Mouse (Mus musculus) cerebellum, postnatal 25 days (tissue): ENCODE measurements at regions not wholly inside any gene's neighbourhood (a gene's known extent, or its start where the extent isn't known, plus 50 kb on each side); places are given as distances from the start of the nearest gene placed in this dataset.

Source experiments
- DNase-seq, 2 experiments: peaks; one replicate each; pipeline ENCODE4 v3.0.0; 2021; ENCODE audit warnings: mixed read lengths in 2 of 2

DNA sequence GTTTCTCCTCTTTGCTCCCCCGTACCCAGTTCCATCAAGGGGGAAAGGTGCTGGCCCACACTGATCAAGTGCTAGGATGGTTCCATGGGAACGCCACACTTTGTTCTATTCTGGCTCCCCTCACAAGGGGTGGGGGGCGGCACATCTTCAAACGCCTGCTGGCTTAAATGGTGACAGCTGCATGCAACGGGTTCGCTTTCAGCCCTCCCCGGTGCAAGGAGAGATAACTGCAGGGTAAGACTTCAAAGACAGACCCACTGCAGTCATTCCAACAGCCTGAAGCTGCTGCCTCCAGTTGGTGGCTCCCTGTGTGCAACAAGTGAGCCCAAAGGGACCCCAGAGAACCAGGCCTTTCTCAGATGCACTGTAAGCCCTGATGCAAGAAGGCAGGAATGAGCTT is 173.9 kb upstream of the Lef1 start:
- no peak for DNase-seq

DNA sequence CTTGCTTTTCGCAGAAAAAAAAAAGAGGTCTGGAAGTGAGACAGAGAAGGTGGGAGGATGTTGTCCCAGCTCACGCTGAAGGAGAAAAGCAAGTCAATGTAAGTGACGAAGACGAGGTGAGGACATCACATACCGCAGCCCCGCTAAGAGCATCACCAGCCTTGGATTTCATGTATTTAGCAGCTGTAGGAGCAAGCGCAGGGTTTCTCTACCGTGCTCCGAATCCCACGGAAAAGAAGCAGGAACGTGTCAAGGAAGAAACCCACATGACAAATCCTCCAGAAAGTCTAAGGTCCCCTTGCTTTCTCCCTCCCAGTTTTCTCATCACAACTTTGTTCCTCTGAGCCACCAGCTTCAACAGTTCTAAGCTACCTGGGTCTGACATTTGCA is 174.3 kb upstream of the Lef1 start:
- DNase-seq, result no peak

DNA sequence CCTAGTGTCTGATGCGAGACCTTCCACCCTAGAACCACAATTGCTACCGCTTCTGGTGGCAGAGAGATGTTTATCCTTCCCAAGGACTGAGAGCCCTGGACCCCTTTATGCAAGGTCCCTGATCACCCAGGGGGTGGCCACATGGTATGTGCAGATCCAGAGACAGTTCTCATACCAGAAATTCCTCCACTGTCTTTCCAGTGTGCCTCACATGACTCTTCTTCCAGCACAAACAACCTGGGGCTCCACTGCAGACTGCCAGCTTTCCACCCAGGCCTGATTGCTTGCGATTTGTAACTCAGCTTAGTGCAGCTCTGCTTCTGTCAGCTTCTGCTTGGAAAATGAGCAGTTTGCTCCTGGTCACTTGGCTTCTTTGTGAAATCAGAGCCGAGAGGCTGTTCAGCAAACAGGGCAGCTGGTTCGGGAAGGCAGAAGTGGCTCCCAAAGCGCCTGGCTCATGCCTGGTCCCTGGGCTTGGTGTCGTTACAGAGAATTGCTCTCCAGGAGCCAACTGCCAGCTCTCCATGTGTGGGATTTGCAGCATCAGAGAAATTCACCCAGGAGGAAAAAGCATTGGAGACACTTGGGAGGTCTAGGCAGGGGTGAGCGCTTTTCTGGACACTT is 174.9 kb upstream of the Lef1 start:
- no peak for DNase-seq

DNA sequence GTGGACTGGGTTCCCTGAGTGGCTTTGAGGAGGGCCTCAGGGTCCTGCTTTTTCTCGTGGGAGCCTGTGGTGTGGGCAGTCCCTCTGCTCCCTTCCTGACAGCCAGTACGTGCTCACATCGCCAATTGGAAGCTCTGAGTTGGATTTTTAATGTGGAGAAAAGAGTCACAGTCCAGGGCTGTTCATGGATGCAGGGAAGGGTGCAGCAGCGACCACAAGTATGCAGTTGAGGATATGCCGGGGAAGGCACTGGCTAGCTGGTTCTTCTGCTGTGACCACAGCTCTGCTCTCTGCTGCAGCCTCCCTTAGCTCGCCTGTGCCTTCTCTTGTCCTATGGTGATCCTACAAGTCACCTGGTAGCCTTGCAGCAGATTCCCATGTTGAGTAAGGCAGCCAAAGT is 177.5 kb upstream of the Lef1 start:
- DNase-seq, result no peak

DNA sequence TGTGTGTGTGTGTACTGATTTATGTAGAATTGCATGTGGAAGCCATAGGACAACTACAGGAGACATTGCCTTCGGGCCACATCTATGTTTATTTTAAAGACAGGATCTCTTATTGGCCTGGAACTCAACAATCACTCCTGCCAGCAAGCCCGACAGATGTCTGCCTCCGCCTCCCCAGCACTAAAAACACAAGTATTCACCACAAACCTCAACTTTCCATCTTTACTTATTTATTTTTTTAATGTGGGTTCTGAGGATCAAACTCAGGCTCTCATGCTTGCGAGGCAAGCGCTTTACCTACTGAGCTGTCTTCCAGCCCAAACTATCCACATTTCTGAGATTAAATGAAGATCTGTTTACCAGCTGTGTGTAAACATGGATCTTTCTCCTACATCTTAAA is 178.0 kb upstream of the Lef1 start:
- DNase-seq, result no peak

DNA sequence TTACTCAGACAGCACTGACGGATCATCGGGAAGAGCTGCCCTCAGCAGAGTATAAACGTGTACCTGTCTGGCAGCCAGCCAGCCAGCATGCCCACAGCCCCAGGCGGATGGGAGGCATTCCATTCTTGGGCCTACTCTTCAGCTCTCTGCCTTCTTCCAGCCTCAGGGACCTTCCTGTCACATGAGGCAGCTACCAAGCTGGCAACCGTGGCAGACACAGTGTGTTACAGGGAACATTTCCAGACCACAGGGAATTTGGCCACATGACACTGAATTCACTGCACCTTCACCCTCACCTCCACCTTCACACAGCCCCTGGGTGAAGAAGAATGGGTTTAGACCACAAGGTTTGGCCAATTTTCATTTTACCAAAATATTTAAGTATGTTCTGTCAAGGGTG is 185.3 kb upstream of the Lef1 start:
- peak in 1 of 2 experiments; percentile 11 for DNase-seq

DNA sequence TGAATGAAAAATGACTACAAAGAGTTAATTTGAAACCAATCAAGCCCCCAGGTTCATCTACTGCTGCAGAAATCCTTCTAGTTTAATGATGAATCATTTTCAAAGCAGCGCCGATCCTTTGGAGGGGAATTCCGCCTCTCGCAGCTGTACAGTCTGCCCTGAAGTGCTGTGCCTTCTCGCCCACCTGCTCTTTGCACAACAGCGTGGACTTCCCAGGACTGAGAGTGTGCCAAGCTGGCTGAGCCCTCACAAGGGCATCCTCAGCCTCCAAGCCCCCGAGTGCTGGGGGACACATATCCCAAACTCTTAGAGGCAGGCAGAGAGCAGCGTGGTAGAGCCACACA is 186.7 kb upstream of the Lef1 start:
- no peak for DNase-seq

DNA sequence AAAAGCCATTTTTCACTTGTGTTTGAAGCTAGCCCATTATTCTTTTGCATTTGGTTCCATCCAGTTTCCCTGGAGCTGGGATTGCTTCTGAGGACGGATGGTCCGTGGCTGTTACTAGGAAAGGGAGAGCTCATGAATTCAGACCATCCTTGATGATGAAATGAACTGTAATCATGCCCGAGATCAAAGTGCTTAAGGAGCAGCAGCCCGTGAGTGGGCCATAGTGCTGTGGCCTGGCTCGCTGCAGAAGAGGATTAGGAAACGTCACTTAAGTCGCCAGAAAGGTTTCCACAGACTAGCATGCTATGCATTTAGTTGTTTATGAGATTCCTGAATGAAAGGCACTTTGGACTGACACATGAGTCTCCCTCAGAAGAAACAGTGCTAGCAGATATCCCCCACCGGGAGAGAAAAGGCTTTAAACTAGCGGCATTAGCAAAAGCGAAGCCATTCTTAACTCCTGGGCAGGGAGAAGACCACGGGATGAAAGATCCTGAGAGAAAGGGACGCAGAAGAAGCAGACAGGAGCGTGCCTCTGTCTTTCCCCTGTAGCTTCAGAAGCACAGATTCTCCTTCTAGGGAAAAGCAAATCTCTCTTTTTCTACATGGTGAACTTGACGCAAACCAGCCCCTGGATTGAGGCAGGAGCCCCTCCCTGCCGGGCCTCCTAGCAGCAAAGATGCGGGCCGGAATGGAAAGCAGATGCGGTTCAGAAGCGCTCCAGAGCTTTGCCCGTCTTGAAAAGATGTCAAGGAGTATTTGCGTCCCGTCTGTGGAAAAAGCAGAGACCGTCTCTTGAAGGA is 187.3 kb upstream of the Lef1 start:
- no peak for DNase-seq

DNA sequence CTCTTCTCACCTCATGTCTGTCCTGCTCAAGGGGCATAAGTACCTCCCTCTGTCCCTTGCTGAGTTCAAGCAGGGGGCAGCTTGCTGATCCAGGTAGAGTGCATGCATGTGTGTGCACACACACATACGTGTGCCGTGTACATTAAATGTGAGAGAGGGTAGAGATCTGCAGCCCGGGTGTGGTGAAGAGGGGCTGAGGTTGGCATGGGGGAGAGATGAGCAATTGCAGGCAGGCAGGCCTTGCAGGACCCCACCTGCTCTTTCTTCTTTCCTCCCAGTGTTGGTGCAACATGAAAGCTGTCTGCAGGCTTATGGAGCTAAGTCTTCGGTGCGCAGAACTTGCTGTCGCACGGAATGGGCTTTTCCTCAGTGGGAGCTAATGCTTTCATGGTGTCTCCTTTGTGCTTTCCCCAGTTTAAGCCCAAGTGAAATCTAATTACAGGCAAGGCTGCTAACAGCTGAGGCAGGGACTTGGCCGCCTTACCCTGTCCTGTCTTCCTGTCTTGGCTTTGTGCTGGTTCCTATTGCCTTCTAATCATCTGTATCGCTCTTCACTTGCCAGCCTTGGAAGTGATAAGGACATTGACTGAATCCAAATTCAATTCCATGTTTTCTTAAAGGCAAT is 188.5 kb upstream of the Lef1 start:
- DNase-seq, result no peak

DNA sequence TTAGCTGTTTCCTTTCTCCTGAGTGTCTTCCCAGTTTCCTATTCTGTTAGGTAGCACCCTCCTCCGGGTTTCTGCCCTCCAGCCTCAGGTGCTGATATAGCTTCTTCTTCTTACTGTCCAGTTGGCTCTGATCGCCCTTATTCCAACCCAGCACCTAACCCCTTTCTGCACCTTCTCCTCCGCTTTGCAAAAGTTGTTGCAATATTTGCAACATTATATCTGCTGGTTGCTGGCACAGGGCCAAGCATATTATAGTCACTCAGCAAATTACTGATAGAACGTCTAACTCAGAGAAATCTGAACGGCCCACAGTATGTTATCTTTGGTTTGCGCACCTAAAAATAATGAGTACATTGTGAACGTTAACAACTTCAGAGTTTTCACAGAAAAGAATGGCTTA is 183.6 kb upstream of the Rpl34 start:
- no peak for DNase-seq

DNA sequence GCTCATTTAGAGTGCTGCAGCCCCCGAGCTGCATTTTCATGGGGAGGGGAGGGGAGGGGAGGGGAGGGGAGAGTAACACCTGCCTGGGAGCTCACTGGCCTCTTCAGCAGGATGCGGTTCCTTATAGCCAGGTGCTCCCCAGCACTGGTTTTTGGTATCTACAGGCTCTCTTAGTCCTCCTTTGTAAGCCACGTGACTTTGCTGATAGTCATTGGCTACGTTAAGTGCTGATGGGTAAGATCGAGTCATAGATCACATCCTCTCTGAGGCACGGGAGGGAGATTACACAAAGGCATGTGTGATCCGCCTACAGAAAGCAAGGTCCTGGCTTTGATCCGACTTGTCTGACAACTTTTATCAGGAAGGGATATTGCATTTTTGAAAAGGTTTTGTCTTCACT is 174.9 kb upstream of the Rpl34 start:
- no peak for DNase-seq

DNA sequence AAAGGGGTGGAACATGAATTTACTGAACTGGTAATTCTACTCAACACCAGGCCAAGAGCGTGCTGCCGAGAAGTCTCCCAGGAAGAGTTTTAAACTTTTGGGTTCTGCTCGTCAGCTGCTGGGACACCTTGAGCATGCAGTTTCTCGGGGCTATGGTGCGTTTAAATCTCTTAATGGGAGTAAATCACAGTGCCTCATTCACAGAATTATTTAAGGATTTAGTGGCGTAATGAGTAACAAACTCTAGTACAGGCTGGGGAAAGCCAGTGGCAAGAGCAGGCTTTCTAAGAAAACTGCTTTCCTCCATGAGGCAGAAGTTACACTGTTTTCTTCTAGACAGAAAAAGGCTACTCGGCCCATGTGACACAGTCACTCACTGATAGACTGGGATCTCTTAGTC is 173.1 kb upstream of the Rpl34 start:
- no peak for DNase-seq

DNA sequence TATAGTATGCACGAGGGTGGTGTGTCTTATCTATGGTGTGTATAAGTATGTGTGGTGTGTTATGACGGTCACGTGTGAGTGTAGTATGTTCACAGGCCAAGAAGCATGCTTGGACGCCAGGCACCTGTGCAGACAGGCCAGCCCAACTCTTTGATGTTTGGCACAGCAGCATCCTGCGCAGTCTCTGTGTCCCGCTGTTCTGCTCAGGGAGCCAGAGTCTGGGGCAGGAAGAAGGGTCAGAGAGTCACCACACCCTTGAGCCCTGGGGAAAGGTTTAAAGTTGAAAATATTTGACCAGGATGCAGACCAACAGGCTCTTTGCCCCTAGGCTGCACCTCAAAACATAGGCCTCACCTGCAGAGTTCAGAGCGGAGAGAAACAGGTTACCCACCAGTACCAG is 172.2 kb upstream of the Rpl34 start:
- DNase-seq, result no peak

DNA sequence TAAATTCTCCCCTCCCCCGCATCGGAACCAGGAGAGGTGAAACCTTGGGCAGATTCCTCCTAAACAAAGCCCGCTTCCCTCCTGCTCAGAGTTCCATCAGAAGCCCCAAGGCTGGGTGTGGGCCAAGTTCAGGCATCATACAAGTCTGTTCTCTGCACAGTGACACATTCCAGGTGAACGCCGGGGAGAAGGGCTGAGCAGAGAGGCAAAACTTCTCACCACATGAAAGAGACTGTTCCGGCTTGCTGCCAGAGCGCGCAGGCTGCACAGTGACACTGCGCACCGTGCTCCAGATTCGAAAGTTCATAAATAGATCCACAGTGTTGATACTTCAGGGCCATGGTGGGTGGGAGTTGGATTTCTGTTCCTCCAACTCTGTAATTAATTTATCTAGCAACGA is 171.1 kb upstream of the Rpl34 start:
- no peak for DNase-seq

DNA sequence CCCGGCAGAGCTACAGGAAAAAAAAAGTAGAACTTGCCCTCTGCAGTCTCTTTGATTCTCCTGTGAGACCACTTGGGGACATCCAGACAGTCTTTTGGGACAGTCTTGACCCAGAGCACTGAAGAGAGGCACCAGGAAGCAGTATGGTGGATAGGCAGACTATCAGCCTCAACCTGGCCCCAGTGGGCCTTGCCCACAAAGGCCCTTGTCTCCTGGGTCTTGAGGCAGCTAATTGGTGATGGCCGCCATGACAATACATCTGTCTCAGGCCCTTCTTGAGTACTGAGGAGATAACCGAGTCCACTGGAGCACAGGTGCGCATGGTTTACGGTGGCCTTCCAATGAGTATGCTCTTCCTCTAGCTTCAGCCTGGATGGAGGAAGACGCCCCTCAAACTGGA is 170.6 kb upstream of the Rpl34 start:
- no peak for DNase-seq

DNA sequence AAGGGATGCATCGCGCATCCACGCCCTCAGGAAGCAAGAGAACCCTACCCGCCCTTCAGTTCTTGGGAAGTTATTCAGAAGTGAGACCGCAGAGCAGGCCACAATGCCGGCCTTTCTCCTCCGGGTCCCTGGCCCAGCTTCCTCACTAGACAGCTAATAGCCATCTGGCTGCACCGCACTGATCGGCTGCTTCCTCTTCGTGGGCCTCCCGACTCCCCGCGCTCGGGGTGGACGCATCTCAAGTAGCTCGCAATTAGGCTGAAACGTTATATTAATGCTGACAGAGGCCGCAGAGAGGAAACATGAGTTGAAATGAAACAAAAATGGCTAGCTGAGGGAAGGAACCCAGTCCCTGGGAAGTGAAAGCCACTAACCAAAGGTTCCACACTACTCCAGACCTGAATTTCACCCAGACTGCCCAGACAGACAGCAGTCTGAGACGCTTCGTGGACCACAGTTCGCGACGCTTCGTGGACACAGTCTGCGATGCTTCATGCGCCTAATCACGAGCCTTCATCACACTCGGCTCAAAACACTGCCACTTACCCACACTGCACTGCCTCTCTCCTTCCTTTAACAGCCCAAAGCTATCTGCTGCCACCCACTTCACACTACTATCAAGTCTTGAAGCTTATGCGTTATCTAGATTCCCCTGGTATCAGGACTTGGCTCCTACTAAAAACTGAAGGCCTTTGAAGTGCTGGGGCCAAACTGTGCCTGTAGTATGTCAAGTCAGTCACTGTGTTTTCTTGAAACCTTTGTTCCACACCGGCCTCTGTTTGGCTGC is 170.0 kb upstream of the Rpl34 start:
- DNase-seq, result peak in 1 of 2 experiments; percentile 5

DNA sequence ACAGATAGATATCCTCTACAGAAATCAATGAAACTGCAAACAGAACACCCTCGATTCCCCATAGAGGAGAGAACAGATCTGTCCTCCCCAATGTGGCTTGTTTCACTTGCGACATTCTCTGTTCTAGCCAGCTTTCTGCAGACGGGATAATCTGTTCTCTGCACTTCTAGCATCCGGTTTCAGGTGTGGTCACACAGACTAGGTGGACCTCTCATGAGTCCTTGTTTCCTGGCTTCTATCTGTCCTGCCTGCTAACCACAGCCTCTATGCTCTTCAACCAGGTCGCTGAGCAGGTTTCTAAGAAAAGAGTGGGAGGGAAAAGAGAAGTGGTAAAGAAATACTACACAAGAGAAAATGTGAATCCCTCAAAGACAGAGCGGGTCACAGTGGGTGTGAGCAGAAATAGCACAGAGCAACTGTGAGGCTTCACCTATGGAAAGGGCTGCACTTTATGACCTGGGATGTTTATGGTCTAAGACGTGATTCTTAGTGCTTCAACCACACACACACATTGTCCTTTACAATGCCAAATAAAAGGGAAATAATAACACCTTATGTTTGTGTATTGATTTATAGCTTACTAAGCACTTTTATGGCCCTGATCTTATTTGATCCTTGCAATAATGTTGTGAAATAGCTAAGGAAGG is 164.1 kb upstream of the Rpl34 start:
- no peak for DNase-seq

DNA sequence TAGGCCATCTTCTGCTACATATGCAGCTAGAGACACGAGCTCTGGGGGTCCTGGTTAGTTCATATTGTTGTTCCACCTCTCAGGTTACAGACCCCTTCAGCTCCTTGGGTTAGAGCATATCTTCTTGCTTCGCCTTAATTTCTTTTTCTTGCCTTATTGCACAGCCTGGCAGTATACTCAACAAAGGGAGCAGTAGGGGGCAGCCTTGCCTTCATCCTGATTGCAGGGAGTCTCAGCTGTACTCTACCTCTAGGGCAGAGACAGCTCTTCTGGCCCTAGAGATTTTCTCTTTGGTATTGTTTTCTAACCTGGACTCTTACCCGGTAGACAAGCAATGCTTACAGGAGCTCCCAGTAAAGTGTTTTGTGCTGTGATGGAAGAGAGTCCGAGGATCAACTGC is 161.1 kb upstream of the Rpl34 start:
- no peak for DNase-seq

DNA sequence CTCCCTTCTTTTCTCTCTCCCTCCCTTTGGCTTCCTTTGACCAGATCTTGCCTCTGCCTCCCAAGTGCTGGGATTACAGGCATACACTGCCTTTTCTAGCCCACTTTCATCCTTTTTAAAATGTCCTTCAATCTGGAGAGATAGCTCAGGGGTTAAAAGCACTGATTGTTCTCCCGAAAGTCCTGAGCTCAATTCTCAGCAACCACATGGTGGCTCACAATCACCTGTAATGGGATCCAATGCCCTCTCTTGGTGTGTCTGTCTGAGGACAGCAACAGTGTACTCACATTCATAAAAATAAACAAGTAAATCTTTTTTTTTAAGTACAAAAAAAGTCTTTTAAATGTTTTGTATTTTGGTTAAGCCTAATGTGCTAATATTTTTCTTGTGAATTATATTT is 158.4 kb upstream of the Rpl34 start:
- no peak for DNase-seq

DNA sequence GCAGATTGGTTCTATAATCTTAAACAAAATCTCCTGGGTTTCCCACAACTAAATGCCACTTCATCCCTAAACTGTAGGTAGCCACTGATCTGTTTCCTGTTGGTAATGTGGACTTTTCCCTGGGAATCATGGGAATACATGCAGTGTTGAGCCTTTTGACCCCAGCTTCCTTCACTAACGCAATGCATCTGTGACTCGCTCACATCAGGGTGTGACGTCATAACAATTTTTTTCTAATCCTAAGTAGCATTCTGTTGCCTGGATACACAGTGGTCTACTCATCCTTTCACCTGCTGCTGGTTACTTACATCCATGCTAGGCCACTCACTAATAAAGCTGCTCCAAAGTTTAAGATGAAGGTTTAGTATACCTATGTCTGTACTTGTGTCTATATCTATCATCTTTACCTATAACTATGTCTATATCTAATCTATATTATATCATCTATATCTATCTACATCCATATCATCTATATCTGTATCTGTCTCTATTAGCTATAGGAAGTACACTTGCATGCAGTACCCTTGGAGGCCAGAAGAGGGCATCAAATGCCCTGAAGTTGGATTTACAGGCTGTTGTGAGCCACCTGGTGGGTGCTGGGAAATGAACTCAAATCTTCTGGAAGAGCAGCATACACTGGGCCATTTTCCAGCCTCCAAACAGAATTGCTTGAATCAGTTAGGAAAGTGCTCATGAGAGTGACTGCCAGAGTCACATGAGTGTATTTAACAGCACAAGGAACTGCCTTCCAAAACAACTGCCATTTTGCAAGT is 157.5 kb upstream of the Rpl34 start:
- DNase-seq, result peak in 1 of 2 experiments; percentile 20

DNA sequence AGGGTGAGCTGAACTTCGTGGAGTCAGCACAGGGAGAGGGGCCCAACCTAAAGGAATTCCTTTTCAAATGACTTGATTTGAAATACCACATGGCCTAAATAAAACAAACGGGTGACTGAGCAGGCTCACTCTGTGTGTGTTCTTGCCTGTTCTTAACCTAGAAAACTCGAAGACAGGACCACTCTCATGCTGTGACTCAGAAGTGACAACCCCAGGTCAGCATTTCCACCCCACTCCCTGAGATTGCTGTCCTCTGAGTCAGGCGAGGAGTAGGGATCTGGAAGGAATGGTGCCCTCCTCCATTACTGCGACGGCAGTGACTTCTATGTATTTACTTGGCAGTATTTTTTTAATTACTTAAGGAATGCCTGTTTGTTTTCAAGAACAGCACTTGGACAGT is 155.8 kb upstream of the Rpl34 start:
- DNase-seq, result no peak

DNA sequence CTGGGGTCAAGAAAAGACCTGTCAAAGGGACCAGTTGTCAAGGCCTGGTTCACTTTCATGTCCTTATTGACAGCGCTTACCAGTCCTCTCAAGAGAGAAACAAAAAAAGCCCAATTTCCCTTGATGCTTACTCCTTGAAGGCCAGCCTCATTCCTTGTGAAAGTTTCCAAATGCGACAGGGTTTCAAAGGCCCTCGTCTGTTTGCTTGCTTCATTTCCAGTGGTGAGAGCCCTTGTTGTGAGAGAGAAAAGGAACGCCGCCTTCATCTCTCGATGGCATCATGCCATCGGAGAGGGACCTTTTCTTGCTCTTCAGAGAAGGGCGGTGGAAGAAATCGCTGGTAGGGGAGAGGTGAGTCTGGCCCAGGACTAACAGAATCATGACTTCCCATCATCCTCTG is 154.2 kb upstream of the Rpl34 start:
- DNase-seq, result no peak
